Mouse (Mus musculus) urinary bladder, adult 2 months (tissue): ENCODE results near the gene Lage3. TPM values are rescaled to one million over a fixed set of nuclear protein-coding genes. Genes with fewer than 3 reads are reported as not detected.

Experiments used
- polyA plus RNA-seq: library from polyadenylated mRNA; depleted of rRNA; stranded (reverse); fragments of >200 nt; gene quantifications from 2 replicates; pipeline ENCODE4 v1.2.3, GENCODE M21; 2012; rRNA removed

The Lage3 gene
- polyA plus RNA-seq, 1 experiment: 87.5 TPM

Other genes starting within 250 kb of the Lage3 start
- gene Opn1mw, start 226.2 kb downstream of the Lage3 start, polyA plus RNA-seq: not detected in 2 replicates
- gene Mecp2, start 218.3 kb downstream of the Lage3 start, polyA plus RNA-seq: 12.8 and 17.1 TPM in 2 replicates
- not detected in 2 replicates for gene Tex28, start 185.8 kb downstream of the Lage3 start, polyA plus RNA-seq
- 0.03 and 0.04 TPM in 2 replicates for gene Tktl1, start 176.4 kb downstream of the Lage3 start, polyA plus RNA-seq
- gene Flna, start 103.8 kb downstream of the Lage3 start, polyA plus RNA-seq: 5,313 and 5,579 TPM in 2 replicates
- 92.6 and 98.0 TPM in 2 replicates for gene Emd, start 98.9 kb downstream of the Lage3 start, polyA plus RNA-seq
- gene Rpl10, start 82.8 kb downstream of the Lage3 start, polyA plus RNA-seq: 2,380 and 2,941 TPM in 2 replicates
- 106 and 145 TPM in 2 replicates for gene Taz, start 71.7 kb downstream of the Lage3 start, polyA plus RNA-seq
- gene Dnase1l1, start 71.3 kb downstream of the Lage3 start, polyA plus RNA-seq: 36.1 and 44.7 TPM in 2 replicates
- 213 and 234 TPM in 2 replicates for gene Atp6ap1, start 56.5 kb downstream of the Lage3 start, polyA plus RNA-seq
- gene Gdi1, start 48.6 kb downstream of the Lage3 start, polyA plus RNA-seq: 251 and 365 TPM in 2 replicates
- gene Fam50a, start 40.6 kb downstream of the Lage3 start, polyA plus RNA-seq: 52.5 and 63.5 TPM in 2 replicates
- gene Plxna3, start 24.6 kb downstream of the Lage3 start, polyA plus RNA-seq: 16.4 and 17.9 TPM in 2 replicates
- gene Ubl4a, start 19.6 kb upstream of the Lage3 start, polyA plus RNA-seq: 54.3 and 66.7 TPM in 2 replicates
- gene Slc10a3, start 19.7 kb upstream of the Lage3 start, polyA plus RNA-seq: 14.1 and 18.0 TPM in 2 replicates
- 38.3 and 40.6 TPM in 2 replicates for gene Fam3a, start 39.7 kb upstream of the Lage3 start, polyA plus RNA-seq
- gene Ikbkg, start 39.7 kb upstream of the Lage3 start, polyA plus RNA-seq: 25.0 and 26.3 TPM in 2 replicates
- gene G6pdx, start 75.6 kb upstream of the Lage3 start, polyA plus RNA-seq: 95.5 and 113 TPM in 2 replicates
- gene Gm6880, start 127.8 kb upstream of the Lage3 start, polyA plus RNA-seq: not detected in 2 replicates
- not detected in 2 replicates for gene Olfr1326-ps1, start 221.3 kb upstream of the Lage3 start, polyA plus RNA-seq
- gene Olfr1325, start 239.1 kb upstream of the Lage3 start, polyA plus RNA-seq: not detected in 2 replicates